Mouse (Mus musculus) olfactory bulb, adult 2 months (tissue): ENCODE data around the gene Trpt1.

ENCODE experiments used
- CTCF ChIP-seq: fragments of 200-500 bp; IDR thresholded peaks from 2 replicates; pipeline ENCODE4 v1.5.1; 2012; ENCODE audit warnings: low read depth, mild to moderate bottlenecking, low read length, moderate library complexity; ENCODE audit not compliant: insufficient read depth
- POLR2A ChIP-seq: fragments of 200-500 bp; IDR thresholded peaks from 2 replicates; pipeline ENCODE4 v1.6.1; 2012; ENCODE audit warnings: mild to moderate bottlenecking, low read depth, low read length, moderate library complexity; ENCODE audit not compliant: insufficient read depth

DNA sequence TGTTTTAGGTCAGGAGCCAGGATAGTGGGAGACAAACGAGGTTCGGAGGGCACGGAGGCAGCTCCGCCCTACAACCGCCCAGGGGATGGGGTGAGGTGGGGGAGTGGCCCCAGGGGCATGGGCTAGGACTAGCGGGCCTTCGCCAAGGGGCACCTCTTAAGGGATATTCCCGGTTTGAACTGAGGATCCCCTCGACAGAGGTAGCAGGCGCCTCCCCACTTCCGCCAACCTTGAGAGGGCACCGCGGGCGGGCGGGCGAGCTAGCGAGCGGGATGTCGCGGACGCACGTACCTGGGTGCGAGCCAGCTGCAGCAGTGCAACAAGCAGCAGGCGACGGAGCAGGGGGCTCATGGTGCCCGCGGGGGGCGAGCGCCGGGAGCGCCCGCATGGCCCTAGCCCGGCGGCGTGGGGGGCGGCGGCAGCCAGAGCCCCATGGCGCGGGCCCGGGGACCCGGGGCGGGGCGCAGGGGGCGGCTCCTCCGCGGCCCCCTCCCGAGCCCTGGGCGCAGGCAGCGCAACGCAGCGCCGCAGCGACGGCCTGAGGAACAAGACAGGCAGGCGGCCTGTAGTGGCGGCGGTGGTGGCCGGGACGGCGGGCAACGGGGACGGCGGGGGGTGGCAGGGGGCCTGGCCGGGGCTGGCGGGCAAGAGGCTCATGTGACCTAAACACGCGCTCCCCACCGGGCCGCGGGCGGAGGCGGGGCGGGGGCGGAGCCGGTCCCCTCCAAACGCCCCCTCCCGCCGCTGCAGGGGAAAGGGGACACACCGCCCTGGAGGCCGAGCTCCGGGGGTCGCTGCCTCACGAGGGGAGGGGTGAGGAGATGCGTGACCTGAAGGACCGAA lies 8.6 kb upstream of the Trpt1 start, which contains the start of gene Vegfb:
- no peak for TF ChIP-seq POLR2A
- TF ChIP-seq CTCF, result no peak
